Mouse (Mus musculus) embryonic fibroblast, embryonic 13.5 days (primary cell): ENCODE data around the gene Eml4.

ENCODE experiments used
- CTCF ChIP-seq: IDR thresholded peaks from 2 replicates; pipeline ENCODE4 v1.5.1; 2011; ENCODE audit warnings: mild to moderate bottlenecking, control low read depth, low read length, moderate library complexity, borderline replicate concordance; ENCODE audit not compliant: insufficient read depth
- POLR2A ChIP-seq: IDR thresholded peaks from 2 replicates; pipeline ENCODE4 v1.6.1; 2011; ENCODE audit warnings: low read depth, mild to moderate bottlenecking, control low read depth, low read length, moderate library complexity

GRCm38 (mm10) chr17:83457271-83457670 is 106.5 kb downstream of the Eml4 start:
- TF ChIP-seq CTCF (no peak), POLR2A (no peak)
